Mouse (Mus musculus) kidney, adult 11 months (tissue): Measurements from ENCODE around the gene Mtss1l.
A peak's percentile ranks its signal among the peaks of the same experiment; 100 is the strongest.

Experiments used
- DNase-seq: peaks from one replicate; pipeline ENCODE4 v3.0.0; 2022

Mtss1l gene

DNA sequence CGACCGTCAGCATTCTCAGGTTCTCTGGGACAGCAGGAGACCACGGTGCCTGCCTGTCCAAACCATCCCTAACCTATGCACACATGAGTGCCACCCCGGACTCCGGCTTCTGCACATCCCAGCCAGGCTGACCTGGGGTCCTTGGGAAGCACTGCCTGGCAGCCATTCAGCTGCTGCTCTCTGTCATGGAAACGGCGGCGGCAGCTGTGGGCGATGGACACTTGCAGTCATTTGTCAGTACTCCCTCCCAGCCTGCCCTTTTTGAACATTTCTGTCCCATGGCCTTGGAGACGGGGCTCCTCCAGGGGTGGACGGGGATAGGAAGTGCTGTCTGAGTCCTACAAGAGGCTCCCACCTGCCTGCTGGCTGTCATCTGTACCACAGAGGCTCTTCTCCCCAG is 12.8 kb upstream of the Mtss1l start:
- no peak for DNase-seq

DNA sequence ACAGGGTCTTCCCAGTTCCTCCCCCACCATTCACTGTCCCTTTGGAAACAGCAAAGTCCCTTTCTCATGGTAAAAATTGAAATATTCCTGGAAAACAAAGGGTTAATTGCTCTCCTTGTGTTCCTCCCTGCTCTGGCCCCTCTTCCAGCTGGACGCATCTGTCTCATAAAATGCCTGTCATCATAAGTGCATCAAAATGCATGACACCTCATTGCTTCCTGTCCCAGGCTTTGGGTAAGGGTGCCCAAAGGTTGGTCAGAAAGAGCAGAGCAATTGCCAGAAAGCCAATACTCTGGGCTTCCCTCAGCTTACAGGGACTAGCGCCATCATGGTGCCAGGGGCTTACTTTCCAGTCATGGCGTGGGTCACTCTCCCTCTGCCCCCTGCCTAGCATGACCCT is 10.7 kb upstream of the Mtss1l start:
- DNase-seq = no peak

DNA sequence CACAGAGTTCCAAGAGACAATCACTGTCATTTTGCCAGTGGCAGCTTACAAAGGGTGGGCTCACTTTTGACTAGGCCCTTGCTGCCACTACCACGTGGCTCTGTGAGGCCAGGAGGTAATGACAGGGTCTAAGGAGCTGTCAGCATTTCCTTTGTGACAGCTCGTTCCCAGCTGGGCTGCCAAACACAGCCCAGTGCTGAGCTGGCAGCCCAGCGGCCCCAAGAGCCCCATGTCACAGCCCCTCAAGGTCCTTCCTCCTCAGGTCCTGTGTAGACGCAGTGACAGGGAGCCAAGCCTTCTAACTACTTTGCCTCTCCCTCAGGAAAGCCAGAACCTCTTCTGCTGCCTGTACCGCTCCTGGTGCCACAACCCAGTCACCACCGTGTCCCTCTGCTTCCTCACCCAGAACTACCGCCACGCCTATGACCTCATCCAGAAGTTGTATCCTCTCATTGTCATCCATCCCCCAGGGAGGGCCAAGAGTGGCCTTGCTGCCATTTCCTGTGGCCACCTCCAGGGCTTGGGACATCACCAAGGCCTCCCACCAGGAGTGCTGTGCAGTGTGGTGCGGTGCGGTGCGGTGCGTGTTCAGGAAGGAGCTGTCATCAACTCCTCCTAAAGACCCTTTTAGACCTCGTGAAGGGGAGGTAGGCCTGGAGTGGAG is 9.9 kb upstream of the Mtss1l start:
- peak; percentile 65 for DNase-seq

DNA sequence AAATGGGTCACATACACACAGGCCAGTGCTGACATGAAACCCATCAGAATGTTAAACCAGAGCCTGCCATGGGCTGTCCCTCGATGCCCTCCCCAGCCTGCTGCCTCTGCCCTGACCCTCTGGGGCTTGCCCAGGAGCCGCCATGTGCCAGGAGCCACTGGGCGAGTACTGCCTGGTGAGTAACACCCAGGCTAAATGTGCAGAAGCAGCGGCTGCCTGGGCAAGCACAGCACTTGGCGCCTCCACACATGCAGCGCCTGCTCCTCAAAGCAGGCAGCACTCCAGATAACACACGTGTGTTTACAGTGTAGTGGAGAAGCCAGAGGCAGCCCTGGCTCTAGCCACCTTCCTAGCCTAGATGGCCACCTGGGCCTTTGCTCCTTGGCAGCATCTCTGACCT is 8.2 kb upstream of the Mtss1l start:
- no peak for DNase-seq

DNA sequence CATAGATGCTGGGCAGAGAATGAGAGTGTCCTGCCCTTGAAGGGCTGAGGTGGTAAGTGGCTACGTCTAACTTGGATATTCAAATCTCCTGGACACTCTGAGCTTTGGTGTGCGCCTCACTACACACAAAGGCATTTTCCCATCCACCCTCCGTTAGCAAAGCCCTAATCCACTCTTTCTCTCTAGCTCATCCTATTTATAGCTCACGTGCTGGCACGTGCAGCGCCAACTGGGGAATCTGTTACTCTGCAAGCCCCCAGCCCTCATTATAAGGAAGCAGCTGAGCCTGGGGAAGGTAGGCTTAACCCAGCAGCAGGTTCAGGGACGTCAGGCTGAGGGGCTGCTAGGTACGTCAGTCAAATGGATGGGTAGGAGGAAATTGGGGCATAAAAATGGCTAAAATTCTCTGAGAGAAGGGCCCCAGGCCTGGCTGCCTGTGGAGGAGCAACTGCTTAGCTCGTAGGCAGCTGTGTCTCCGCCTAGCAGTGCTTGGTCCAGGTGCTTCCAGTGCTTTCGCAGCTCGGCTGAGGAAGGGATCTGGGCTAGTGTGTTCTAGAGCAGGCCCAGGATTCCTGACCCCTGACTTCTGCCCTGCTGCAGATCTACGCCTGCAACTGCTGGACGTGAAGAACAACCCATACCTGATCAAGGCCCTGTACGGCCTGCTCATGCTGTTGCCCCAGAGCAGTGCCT is 6.3 kb upstream of the Mtss1l start:
- no peak for DNase-seq

DNA sequence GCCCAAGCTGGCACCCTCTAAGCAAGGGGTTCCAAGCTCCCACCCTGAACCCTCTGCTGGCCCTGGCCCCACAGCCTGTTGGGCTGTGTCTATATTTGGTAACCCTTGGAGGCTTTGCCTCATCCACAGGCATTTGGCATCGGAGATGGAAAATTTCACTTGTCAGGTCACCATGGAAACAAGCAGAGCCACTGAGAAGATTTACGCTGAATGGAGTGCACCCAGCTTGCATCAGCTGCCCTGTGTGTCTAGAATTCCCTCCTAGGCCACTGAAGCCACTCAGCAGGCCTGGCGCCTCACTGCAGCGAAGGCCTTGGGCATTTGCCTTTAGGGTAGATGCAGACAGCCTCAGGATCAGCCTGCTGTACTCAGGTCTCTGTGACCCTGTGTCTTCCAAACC is 5.2 kb upstream of the Mtss1l start:
- peak; percentile 59 for DNase-seq

DNA sequence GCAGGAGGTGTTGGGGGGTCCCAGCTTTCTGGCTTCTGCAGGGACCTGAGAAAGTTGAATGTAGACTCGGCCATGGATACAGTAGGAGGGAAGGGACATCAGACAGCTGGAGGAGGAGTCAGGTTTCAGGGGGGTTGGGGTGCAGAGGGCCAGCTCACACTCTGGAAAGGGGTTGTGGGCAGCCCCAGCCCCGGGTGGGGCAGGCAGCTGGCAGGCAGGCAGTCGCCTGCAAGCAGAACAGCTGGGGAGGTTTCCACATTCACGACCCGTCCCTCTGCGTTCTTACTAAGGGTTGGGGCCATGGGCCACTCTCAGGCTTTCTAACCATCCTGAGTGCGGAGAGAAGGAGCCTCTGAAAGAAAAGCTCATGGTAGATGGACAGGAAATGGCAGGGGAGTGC is 4.1 kb upstream of the Mtss1l start:
- DNase-seq = no peak

DNA sequence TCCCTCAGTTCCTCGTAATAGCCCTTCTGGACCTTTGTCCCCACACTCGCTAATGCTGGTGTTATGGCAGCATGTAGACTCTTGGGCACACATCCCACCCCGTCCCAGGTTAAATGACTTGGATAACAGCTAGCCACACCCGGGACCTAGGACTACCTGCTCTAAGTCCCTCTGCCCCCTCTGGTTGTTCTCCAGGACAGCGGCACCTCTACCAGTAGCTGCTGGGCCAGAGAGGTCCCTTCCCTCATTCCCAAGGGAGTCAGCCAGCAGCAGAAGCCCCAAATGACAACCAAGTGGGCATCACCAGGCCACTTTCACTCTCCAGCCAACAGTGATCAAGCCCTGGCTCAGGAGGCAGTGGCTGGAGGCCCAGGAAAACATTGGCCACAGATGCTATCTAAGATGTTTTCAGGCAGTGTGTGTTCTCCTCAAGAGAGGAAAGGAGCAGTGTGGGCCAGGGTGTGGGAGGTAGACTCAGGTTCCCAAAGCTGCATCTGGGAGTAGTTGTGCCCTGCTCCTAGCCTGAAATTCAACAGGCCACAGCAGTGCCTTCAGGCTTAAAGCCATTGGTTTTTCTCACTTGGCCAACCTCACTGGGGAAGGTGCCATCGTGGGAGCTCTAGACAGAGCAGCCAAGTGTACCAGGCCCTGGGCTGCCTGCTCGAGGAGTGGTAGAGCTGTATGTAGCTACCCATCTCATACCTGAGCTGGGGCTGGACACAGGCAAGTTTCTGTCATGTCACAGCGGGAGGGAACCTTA is 2.9 kb upstream of the Mtss1l start:
- DNase-seq = no peak

DNA sequence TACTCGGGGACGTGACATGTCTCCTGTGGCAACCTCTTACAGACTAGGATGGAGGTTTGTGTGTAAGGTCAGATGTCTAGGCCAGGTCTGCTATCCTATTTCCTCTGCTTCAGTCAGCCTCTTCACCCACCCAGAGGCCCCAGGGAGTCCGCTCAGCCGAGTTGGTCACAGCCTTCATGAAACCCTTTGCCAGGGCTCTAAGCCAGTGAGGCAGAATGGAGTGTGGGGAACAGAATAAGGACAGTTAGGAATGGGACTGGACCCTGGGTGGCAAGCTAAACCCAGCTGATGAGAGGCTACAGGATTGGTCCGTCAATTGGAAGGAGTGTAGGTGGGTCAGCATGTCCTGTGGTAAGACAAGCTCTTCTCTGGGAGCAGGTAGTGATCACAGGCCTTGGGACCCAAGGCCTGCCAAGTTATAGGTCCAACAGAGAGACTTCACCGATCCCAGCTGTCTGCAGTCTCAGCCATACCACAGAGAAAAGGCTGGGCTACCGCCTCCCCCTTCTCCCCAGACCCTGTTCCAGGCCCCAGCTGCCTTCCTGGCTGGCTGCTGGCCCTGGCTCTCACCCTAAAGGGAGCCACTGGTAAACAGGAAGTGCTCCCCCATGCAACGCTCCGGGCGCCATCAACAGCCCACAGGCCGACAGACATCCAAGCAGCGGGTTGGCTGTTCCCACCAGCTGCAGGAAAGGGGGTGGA is 2.2 kb upstream of the Mtss1l start:
- DNase-seq = peak; percentile 61

DNA sequence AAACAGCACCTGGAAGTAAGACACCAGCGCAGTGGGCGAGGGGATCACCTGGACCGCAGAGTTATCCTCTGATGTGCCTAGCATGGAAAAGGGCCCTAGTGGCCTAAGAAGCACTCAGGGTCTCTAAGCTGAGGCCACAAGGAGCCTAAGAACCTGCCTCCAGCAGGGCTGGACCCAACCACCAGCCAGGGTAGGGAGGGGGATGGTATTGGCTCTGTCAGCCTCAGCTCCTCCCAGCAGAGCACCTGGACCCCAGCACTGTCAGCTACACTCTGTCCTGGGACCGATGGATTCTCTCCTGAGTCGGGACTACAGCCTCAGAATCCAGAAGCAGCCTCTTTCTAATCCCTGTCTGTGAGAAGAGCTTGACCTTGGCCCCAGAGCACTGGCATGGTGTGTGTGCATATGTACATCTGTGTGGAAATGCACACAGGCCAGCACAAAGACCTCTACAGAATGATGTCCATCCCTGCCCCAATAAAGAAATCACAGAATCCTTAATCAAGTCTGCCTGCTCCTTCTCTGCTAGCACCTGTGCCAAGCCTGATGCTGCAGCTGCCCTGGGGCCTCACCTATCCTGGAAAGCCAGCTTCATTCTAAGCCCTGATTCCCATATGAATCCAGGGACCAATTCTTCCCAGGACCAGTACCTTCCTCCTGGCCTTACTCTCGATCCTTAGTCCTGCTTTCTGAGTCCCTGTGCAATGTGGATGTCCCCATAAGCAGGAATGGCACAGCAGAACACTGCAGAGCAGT is 1.2 kb upstream of the Mtss1l start:
- DNase-seq = no peak

DNA sequence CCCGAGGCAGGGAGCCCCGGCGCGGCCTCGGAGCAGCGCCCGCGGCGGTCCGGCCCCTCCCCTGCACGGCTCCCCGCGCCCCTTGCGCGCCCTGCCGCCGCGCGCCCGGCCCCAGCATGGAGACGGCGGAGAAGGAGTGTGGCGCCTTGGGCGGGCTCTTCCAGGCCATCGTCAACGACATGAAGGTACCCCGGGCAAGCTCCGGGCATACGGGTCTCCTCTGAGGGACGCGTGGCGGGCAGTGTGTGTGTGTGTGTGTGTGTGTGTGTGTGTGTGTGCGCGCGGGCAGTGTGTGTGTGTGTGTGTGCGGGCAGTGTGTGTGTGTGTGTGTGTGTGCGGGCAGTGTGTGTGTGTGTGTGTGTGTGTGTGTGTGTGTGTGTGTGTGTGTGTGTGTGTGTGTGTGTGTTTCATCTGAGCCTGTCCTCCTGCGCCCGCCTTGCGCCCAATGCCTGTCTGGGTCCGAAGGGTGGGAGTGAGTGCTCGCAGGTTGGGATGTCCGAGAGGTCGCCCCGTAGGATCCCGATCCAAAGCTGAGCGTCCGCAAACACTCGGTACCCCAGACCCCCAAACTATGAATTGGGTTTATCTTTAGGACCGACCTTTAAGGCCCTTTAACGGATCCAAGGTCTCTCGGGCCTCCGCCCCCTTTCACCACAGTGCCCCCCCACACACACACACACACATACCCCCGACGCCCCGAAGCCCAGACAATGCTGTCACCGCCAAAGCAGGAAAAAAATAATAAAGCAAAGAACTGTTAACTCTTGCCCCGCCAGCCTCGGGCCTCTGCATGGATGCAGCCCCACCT is 534 bp downstream of the Mtss1l start:
- no peak for DNase-seq

DNA sequence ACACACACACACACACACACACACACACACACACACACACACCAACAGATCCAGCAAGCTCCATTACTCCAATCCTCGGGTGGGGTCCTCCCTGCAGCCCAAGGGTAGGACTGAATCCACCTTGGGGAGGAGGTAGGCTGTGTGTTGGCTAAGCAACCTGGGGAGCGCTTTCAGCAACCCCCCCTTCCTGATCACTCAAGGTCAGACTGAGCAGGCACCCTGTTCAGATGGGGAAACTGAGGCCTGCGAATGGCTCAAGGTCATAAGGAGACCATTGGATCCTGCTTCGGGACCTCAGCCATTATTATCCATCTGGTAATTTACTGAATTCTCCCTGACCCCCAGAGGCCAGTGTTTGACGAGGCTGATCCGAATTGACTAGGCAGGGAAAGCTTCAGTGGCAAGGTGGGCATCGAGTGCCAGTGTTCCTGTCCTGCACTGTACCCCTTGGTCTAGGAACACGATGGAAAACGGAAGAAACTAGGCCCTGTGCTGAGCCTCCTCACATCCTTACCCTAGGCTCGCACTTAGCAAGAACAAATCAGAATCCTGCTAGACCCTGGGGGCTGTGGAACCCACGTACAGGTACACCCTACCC is 1.2 kb downstream of the Mtss1l start:
- no peak for DNase-seq

DNA sequence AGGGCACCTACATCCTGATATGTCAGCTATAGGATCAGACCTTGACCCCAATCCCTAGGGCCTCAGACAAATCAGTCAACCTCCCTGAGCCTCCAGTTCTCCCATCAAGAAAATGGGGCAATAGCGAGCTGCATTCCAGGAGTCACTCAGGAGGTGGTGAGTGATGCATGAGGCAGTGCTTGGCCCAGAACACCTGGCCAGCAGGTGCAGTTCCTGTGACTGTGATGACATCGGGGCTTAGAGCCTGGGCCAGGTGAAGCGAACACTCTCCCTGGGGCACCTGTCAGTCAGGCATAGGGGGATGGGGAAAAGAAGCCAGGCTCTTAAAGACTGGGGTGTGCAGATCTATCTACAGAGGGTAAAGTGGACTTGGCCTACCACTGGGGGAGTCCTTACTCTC is 3.2 kb downstream of the Mtss1l start:
- no peak for DNase-seq

DNA sequence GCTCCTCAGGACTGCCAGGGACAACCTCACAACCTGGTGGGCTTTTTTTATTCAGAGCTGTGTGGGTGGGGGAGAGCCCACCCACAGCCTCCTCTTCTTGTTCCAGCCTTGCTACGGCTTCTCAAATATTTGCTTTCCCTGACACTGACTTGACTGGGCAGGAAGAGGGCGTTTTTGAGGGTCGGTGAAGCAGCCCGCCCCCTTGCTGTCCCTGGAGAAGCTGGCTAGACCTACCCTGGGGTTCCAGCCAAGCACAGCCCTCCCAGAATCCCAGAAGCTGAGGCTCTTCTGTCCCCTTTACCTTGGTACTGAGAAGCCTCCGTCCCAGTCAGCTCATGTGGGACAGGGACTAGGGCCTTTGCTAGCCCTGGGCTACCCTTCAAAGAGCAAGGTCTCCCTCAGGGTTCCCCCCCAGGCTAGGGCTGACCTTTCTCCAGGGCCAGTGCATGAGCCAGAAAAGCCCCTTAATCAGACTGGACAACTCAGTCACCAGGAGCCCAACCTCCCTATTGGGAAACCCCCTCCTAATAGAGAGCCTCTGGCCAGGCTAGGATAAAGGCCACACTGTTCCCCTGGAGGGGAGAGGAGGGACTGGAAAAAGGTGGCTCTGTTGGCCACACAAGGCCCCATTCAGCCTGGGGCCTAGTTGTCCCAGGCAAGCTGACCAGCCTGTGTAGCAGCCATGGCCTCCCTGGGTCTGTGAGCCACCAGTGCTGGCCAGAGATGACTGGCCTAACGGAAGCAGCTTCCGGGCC is 4.0 kb downstream of the Mtss1l start:
- no peak for DNase-seq

DNA sequence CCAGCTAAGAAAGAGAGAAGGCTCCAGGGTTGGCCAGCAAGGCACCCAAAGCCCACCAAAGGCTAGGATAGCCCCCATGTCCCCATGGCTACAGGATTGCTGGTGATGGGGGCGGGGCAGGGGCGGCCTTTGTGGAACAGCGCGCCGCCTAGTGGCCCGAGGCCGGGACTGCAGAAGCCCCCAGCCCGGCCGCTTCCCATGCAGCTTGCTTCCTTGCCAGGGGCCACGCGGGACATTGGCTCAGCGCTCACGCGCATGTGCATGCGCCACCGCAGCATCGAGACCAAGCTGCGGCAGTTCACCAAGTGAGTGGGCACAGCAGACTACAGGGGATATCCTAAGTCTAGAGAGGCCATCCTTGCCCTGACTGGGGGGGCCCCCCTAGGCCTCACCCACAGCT is 5.6 kb downstream of the Mtss1l start:
- no peak for DNase-seq

DNA sequence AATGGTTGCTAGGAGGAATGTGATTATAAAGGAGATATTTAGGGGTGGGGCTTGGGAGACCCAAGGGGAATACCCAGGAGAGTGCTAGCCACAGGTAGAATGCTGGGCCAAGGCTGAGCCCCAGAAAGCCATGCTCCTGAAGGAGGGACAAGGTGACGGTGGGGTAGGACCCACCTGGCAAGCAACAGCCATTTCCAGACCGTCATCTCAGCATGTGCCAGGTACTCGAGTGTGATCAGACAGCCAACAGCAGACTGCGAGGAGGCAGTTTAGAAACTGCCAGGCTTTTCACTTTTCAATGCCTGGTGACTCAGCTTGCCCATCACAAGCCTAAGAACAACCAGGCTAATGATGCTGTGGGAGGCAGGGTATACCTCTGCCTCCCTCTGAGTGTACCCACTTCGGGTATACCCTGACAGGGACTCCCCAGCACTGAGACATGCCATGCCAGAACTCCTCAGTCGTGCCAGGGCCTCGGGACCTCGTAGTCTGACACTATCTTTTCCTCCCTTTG is 10.1 kb downstream of the Mtss1l start:
- no peak for DNase-seq

DNA sequence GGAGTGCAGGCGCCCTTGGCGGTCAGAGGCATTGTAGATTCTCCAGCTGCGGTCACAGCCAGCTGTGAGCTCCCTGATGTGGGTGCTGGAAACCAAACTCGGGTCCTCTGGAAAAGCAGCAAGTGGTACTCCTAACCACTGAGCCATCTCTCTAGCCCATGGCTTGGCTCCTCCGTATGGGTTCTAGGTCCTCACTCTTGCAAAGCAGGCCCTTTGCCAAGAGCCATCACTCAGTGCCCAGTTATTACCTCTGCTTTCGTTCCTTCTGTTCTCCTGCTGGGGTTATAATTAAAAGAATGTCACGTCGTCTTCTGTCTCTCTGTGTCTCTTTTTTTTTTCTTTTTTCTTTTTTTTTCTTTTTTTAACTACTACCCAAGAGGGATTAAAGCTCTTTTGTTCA is 11.8 kb downstream of the Mtss1l start:
- no peak for DNase-seq

DNA sequence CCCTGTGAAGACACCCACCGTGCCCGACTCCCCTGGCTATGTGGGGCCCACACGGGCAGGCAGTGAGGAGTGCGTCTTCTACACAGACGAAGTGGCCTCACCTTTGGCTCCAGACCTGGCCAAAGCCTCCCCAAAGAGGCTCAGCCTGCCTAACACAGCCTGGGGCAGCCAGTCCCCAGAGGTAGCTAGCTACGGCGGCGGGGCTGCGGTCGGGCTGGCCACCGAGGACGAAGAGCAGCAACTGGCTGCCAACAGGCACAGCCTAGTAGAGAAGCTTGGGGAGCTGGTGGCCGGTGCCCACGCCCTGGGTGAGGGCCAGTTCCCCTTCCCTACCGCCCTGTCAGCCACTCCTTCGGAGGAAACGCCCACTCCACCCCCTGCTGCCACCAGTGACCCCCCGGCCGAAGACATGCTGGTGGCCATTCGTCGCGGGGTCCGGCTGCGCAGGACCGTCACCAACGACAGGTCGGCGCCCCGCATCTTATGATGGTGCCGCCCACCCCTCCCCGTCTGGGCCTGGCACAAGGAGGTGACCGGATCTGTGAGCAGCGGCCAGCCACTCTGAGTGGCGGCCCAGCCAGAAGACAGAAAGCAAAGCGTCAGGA is 17.4 kb downstream of the Mtss1l start:
- no peak for DNase-seq

DNA sequence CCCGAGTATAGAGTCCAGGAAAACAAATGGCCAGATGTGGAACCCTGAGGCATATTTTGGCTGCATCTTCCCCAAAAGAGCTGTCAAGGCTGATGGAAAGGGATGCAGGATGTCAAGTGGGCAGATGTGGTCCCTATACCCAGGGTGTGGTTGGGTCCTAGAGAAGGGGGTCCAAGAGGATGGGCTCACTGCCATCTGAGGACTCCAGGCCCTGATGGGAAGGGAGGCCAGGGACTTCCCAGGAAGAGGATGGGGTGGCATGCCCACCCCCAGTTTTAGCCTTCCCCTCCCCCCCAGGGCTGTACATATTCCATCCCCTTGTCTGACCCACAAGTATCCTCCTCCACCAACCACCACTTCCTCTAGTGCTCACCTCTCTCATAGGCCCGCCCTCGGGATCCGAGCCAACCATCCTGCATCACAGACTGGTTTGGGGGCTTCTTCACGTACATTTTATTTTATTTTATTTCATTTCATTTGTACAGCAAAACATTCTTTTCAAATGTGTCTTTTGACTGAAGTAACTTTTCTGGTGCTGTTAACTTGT is 19.4 kb downstream of the Mtss1l start:
- no peak for DNase-seq
